Mouse (Mus musculus): Measurements from ENCODE around the gene Nfyc.

GRCm38 (mm10) chr4:120859865-120860264 lies 28.5 kb upstream of the Nfyc start:
- TF ChIP-seq BHLHE40 (IDR thresholded peaks at IDR 0.05; ENCODE audit: low read depth, low read length) (no peak), ZKSCAN1 (IDR thresholded peaks at IDR 0.05; ENCODE audit: borderline replicate concordance, low read depth, low read length) (no peak), MAFK (IDR thresholded peaks at IDR 0.05; ENCODE audit: insufficient replicate concordance, low read length) (no peak), CTCF (conservative IDR thresholded peaks at IDR 0.05 in 1 of 2, IDR thresholded peaks at IDR 0.05 in 1 of 2; ENCODE audit: low read depth in 2 of 2, low read length in 2 of 2) (no peak)

Data from CH12.LX (cell line).